Mouse (Mus musculus): ENCODE measurements around the gene Eps8l1. TPM values are rescaled to one million over a fixed set of nuclear protein-coding genes. Genes with fewer than 3 reads are reported as not detected.

Eps8l1 gene
- polyA plus RNA-seq, 1 experiment from 2014 or later, result 3.0 TPM

GRCm38 (mm10) chr7:4499034-4499433, 38.6 kb downstream of the Eps8l1 start:
- H3K4me2 ChIP-seq, result peak overlapping the region; percentile 83
- no peaks in the 10 kb centered on the region for H3K9me3 ChIP-seq (replicated peaks)
- peak overlapping the region; percentile 66; the same call in 1 of the 2 replicates for H3K9ac ChIP-seq
- 65% methylated on average over 4 of the region's 4 CpGs for WGBS
- H3K4me1 ChIP-seq (replicated peaks), result peaks cover 42% of the 10 kb centered on the region
- H3K27ac ChIP-seq (ENCODE audit: poor library complexity, severe bottlenecking), result peak overlapping the region; percentile 56
- peaks cover 34% of the 10 kb centered on the region for H3K36me3 ChIP-seq
- H3K4me3 ChIP-seq, result 0 out of 2 replicates have a peak overlapping the region, but pooled peaks have one; percentile 4
- ATAC-seq (ENCODE audit: insufficient number of reproducible peaks, low FRiP score), result no peak
- no peaks in the 10 kb centered on the region for H3K27me3 ChIP-seq (replicated peaks)

GRCm38 (mm10) chr7:4500892-4501471, 40.5 kb downstream of the Eps8l1 start:
- under 1% methylated on average over 35 of the region's 52 CpGs for WGBS
- Histone ChIP-seq H3K4me1 (replicated peaks) (peaks cover 51% of the 10 kb centered on the region), H3K36me3 (peaks cover 22% of the 10 kb centered on the region), H3K4me3 (peak overlapping the region; percentile 90), H3K9me3 (replicated peaks) (no peaks in the 10 kb centered on the region), H3K9ac (peak overlapping the region; percentile 97), H3K27me3 (replicated peaks) (no peaks in the 10 kb centered on the region), H3K27ac (ENCODE audit: poor library complexity, severe bottlenecking) (peak overlapping the region; percentile 89), H3K4me2 (peak overlapping the region; percentile 83)
- peak; percentile 24 for ATAC-seq (ENCODE audit: insufficient number of reproducible peaks, low FRiP score)

DNA sequence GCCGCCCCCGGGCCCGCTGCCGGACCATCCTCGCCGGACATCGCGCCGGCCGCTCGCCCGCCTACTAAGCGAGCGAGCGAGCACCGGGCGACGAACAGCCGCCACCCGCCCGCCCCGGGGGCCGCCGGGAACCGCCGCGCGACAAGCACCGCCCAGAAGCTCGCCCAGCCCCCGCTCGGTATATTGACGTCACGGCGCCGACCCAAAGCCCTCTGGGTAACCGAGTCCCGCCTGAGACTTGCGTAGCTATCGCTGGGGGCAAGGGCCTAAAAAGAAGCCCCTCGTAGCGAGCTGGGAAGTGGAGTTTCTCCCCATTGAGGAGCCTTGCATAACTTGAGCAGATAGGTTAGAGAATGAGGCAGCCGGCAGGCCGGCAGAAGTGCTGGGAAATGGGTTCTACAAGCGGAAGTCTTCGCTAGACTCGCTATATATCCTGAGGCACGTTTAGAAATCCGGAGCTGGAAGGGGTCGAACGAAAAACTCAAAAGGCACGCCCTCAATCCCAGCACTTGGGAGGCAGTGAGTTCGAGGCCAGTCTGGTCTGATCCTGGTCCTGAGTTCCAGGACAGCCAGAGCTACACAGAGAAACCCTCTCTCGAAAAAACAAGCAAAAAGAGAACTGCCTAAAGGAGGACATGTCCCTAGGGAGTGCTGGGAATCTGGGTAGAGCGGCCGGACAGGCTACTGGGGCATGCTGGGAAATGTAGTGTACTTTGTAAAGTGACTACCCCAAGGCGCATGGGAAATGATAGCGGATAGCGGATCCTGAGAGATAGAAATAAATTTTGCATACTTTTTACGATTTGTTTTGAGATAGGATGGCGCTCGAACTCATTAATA, 41.3 kb downstream of the Eps8l1 start, which contains the start of gene Ppp1r12c:
Gene Ppp1r12c, minus strand, starts transcription at position 123 of the 840 bp plus-strand sequence.
- WGBS, result under 1% methylated on average over 62 of the region's 62 CpGs
- peaks cover 14% of the 10 kb centered on the region for H3K36me3 ChIP-seq
- peak within 1 kb of the TSS; percentile 97 for H3K9ac ChIP-seq
- H3K4me2 ChIP-seq, result peak within 1 kb of the TSS; percentile 83
- no peaks in the 10 kb centered on the region for H3K9me3 ChIP-seq (replicated peaks)
- H3K4me1 ChIP-seq (replicated peaks), result peaks cover 50% of the 10 kb centered on the region
- H3K27me3 ChIP-seq (replicated peaks), result no peaks in the 10 kb centered on the region
- peak; percentile 95 for ATAC-seq (ENCODE audit: insufficient number of reproducible peaks, low FRiP score)
- H3K27ac ChIP-seq (ENCODE audit: poor library complexity, severe bottlenecking), result peak within 1 kb of the TSS; percentile 89
- peak within 1 kb of the TSS; percentile 90 for H3K4me3 ChIP-seq

GRCm38 (mm10) chr7:4502421-4503090, 42.1 kb downstream of the Eps8l1 start:
- H3K9ac ChIP-seq, result 0 out of 2 replicates have a peak overlapping the region, but pooled peaks have one; percentile 41
- no peaks in the 10 kb centered on the region for H3K27me3 ChIP-seq (replicated peaks)
- no peak for ATAC-seq (ENCODE audit: insufficient number of reproducible peaks, low FRiP score)
- peak overlapping the region; percentile 90 for H3K4me3 ChIP-seq
- peak overlapping the region; percentile 83 for H3K4me2 ChIP-seq
- H3K27ac ChIP-seq (ENCODE audit: poor library complexity, severe bottlenecking), result peak overlapping the region; percentile 89
- H3K4me1 ChIP-seq (replicated peaks), result peaks cover 43% of the 10 kb centered on the region
- no peaks in the 10 kb centered on the region for H3K9me3 ChIP-seq (replicated peaks)
- 7% methylated on average over 14 of the region's 14 CpGs for WGBS
- peaks cover 11% of the 10 kb centered on the region; the same call in 1 of the 2 replicates for H3K36me3 ChIP-seq

GRCm38 (mm10) chr7:4503100-4503499, 42.6 kb downstream of the Eps8l1 start:
- no peak for ATAC-seq (ENCODE audit: insufficient number of reproducible peaks, low FRiP score)
- H3K27me3 ChIP-seq (replicated peaks), result no peaks in the 10 kb centered on the region

DNA sequence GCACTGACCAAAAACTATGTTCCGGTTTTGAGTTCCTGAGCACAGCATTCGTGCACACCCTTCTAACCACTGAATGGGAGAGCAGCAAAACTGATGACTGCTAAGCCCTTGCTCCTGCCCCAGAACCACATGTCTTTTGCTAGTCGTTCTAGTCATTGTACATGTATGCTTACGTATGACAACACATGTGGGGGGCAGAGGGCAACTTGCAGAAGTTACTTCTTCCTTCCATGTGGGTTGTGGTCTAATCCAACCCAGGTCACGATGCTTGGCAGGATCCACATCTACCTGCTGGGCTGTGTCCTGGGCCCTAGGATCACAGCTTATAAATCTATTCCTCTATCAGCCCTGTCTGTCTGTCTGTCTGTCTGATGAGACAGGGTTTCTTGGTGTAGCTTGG, 43.4 kb downstream of the Eps8l1 start:
- no peak overlapping the region for H3K4me2 ChIP-seq
- no peaks in the 10 kb centered on the region for H3K9me3 ChIP-seq (replicated peaks)
- H3K4me3 ChIP-seq, result no peak overlapping the region
- no peak overlapping the region for H3K9ac ChIP-seq
- no peak for ATAC-seq (ENCODE audit: insufficient number of reproducible peaks, low FRiP score)
- H3K36me3 ChIP-seq, result peaks cover 22% of the 10 kb centered on the region
- H3K27ac ChIP-seq (ENCODE audit: poor library complexity, severe bottlenecking), result 0 out of 2 replicates have a peak overlapping the region, but pooled peaks have one; percentile 32
- peaks cover 37% of the 10 kb centered on the region for H3K4me1 ChIP-seq (replicated peaks)
- no peaks in the 10 kb centered on the region for H3K27me3 ChIP-seq (replicated peaks)
- 77% methylated on average over 5 of the region's 5 CpGs for WGBS

More at GRCm38 (mm10) chr7:4503100-4503499, 42.6 kb downstream of the Eps8l1 start:
- H3K27ac ChIP-seq (ENCODE audit: poor library complexity, severe bottlenecking), result no peak overlapping the region
- WGBS, result 77% methylated on average over 4 of the region's 4 CpGs
- no peak overlapping the region for H3K4me3 ChIP-seq
- peak overlapping the region; percentile 83; the same call in 1 of the 2 replicates for H3K4me2 ChIP-seq
- peaks cover 16% of the 10 kb centered on the region for H3K36me3 ChIP-seq
- H3K9me3 ChIP-seq (replicated peaks), result no peaks in the 10 kb centered on the region
- H3K4me1 ChIP-seq (replicated peaks), result peaks cover 38% of the 10 kb centered on the region
- H3K9ac ChIP-seq, result no peak overlapping the region

- Histone ChIP-seq H3K36me3 (peaks cover 22% of the 10 kb centered on the region), H3K9ac (no peak overlapping the region), H3K27me3 (replicated peaks) (no peaks in the 10 kb centered on the region), H3K4me3 (no peak overlapping the region), H3K9me3 (replicated peaks) (no peaks in the 10 kb centered on the region), H3K4me1 (replicated peaks) (peaks cover 32% of the 10 kb centered on the region), H3K4me2 (no peak overlapping the region), H3K27ac (ENCODE audit: poor library complexity, severe bottlenecking) (peak overlapping the region; percentile 79)
- no peak for ATAC-seq (ENCODE audit: insufficient number of reproducible peaks, low FRiP score)
- 36% methylated on average over 11 of the region's 11 CpGs for WGBS
Measured at GRCm38 (mm10) chr7:4504646-4505435, 44.4 kb downstream of the Eps8l1 start.

- Histone ChIP-seq H3K9ac (no peak overlapping the region), H3K9me3 (replicated peaks) (no peaks in the 10 kb centered on the region), H3K27me3 (replicated peaks) (no peaks in the 10 kb centered on the region), H3K4me1 (replicated peaks) (peaks cover 49% of the 10 kb centered on the region), H3K4me3 (no peak overlapping the region), H3K27ac (ENCODE audit: poor library complexity, severe bottlenecking) (no peak overlapping the region), H3K4me2 (no peak overlapping the region), H3K36me3 (peaks cover 22% of the 10 kb centered on the region)
- WGBS, result 46% methylated on average over 3 of the region's 4 CpGs
- no peak for ATAC-seq (ENCODE audit: insufficient number of reproducible peaks, low FRiP score)
Measured at GRCm38 (mm10) chr7:4507220-4507619, 46.7 kb downstream of the Eps8l1 start.

DNA sequence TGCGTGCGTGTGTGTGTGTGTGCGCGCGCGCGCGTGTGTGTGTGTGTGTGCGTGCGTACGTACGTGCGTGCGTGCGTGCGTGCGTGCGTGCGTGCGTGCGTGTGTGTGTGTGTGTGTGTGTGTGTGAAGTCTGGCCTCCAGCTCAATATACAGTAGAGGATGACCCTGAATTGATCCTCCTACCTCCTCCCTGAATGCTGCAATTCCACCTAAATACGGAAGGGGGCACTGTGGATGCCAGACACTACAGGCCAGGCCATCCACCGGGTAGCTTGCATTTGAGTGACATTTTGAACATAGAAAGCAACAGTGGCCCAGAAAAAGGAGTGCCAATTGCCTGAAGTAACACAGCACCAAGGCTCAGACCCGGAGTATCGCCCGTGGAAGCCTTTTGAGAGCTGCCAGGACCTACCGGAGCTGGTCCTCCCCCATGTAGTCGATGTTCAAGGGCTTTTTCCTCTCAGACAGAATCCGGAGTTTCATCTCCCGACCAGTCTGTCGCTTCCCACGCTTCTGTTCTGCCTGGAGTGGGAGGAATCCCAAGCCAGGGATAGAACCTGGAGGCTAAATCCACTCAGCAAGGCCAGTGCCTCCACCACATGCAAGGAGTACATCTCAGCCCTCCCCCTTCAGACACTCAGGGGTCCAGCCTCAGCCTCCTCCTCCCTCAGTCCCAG, 47.7 kb downstream of the Eps8l1 start:
- H3K27me3 ChIP-seq (replicated peaks), result no peaks in the 10 kb centered on the region
- ATAC-seq (ENCODE audit: insufficient number of reproducible peaks, low FRiP score), result no peak
- no peak overlapping the region for H3K27ac ChIP-seq (ENCODE audit: poor library complexity, severe bottlenecking)
- no peaks in the 10 kb centered on the region for H3K9me3 ChIP-seq (replicated peaks)
- H3K4me1 ChIP-seq (replicated peaks), result peaks cover 53% of the 10 kb centered on the region
- peaks cover 22% of the 10 kb centered on the region for H3K36me3 ChIP-seq
- WGBS, result 68% methylated on average over 32 of the region's 32 CpGs
- no peak overlapping the region for H3K4me3 ChIP-seq
- peak overlapping the region; percentile 61; the same call in 1 of the 2 replicates for H3K4me2 ChIP-seq
- H3K9ac ChIP-seq, result no peak overlapping the region

- no peaks in the 10 kb centered on the region for H3K27me3 ChIP-seq (replicated peaks)
- WGBS, result 69% methylated on average over 8 of the region's 8 CpGs
- peaks cover 22% of the 10 kb centered on the region for H3K36me3 ChIP-seq
- H3K4me2 ChIP-seq, result peak overlapping the region; percentile 61
- no peak for ATAC-seq (ENCODE audit: insufficient number of reproducible peaks, low FRiP score)
- no peak overlapping the region for H3K27ac ChIP-seq (ENCODE audit: poor library complexity, severe bottlenecking)
- H3K4me1 ChIP-seq (replicated peaks), result peaks cover 58% of the 10 kb centered on the region
- no peaks in the 10 kb centered on the region for H3K9me3 ChIP-seq (replicated peaks)
- no peak overlapping the region for H3K4me3 ChIP-seq
- 0 out of 2 replicates have a peak overlapping the region, but pooled peaks have one; percentile 17 for H3K9ac ChIP-seq
Measured at GRCm38 (mm10) chr7:4508739-4509116, 48.3 kb downstream of the Eps8l1 start.

Data from heart, embryonic 12.5 days (tissue).